Mouse (Mus musculus): ENCODE measurements around the gene Adarb1.

DNA sequence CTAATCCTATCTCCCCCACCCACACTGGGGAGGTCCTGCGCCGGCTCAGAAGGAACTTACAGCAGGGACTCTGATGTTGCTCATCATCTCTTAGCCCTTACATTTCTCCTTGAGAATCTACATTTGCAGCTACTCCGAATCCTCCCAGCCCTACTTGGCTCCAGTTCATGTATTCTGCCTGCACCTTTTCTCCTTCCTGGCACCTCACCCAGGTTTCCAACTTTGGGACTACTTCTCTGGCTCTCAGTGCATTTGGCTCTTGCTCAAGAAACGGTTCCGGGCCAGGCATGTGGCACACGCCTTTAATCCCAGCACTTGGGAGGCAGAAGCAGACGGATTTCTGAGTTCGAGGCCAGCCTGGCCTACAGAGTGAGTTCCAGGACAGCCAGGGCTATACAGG is 130.4 kb downstream of the Adarb1 start:
- TF ChIP-seq CTCF (IDR thresholded peaks at IDR 0.05) (no peak), POLR2A (IDR thresholded peaks at IDR 0.05; ENCODE audit: insufficient read depth, low read depth, low read length) (no peak)

Measured in heart, adult 2 months (tissue).